ENCODE assay signal across 8 mouse cellular contexts in the genomic region with DNA sequence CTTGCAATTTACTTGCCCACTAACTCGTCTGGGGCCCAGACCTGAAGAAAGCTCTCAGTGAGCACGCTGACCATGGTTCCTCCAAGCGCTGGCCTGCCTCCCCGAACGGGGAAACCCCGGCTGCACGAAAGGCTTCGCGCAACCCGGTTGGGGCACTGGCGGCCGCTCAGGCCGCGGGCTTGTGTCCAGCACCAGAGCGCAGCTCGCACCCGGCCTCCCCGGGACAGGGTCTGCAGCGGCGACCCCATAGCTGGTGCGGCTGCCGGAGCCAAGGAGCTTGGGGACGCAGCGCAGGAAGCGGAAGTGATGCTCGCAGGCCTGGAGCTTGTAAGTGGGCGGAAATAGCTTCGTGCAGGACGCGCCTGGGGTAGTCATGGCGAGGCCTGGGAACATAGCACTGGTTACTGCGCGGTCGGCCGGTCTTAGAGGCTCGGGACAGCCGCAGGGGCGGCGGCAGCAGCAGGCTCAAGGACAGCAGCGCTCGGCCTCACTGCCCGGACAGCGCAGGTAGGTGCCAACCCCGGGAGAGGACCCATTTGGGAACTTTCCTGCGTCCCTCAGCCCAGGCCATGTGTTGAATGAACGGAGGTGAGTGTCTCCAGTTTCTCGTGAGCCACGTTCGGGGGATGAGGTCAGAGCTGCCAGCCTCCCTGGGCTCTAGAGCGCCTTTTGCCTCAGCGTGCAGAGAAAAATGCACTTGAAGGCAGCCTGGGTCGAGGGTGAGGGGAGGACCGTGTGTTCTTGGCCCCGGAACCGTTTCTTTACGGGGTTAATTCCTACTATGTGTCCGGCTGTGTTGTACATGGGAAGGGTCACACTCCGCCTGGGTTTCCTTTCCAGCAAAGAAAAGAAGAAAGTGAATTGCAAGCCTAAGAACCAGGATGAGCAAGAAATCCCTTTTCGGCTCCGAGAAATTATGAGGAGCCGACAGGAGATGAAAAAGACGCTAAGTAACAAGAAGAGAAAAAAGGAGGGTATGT. TPM values are rescaled to one million over a fixed set of nuclear protein-coding genes. Genes with fewer than 3 reads are reported as not detected.
DNase-seq lines count a peak whose midpoint lies in the region; ATAC-seq and TF ChIP-seq lines count a peak whose summit lies in the region.

A gene (minus strand): TSS at position 297 of the 980 bp plus-strand sequence.
A gene (plus strand): TSS at position 344 of the 980 bp plus-strand sequence.

- peaks cover 23% of the 10 kb centered on the region for H3K79me2 ChIP-seq in CH12.LX (replicated peaks; ENCODE audit: control insufficient read depth, extremely low read depth, insufficient read depth, poor library complexity, severe bottlenecking)

- TF ChIP-seq POLR2A in CH12.LX (IDR thresholded peaks at IDR 0.05; ENCODE audit: low read depth, low read length), result peak; percentile 94

- in situ Hi-C loops in CH12.LX (cut with MboI; ENCODE audit: low pct_ligation_motif_present, low pct_unique_long_range_greater_than_20kb, low sequenced_read_pairs), result no loop called here

- peak; percentile 90 for DNase-seq in CH12.LX (ENCODE audit: extremely low read depth)
- DNase-seq in c-Kit-negative CD71-positive TER-119-positive erythroid progenitor cells, embryonic 14.5 days (ENCODE audit: low read depth, low spot score), result peak; percentile 46
- peak; percentile 23 for DNase-seq in fat pad, adult 2 months (ENCODE audit: extremely low read depth, low read depth, low spot score)
- peak; percentile 59 to 63 for DNase-seq in natural killer cell, adult 2 months (ENCODE audit: low spot score in 2 of 2)

- H3K4me1 ChIP-seq in CH12.LX (ENCODE audit: control insufficient read depth in 1 of 2, insufficient read depth in 2 of 2), result peaks cover 9 to 26% of the 10 kb centered on the region in 2 experiments
- peaks cover 16% of the 10 kb centered on the region for H3K4me1 ChIP-seq in heart, embryonic 12.5 days (replicated peaks)
- H3K4me1 ChIP-seq in kidney, embryonic 16.5 days (ENCODE audit: insufficient read depth, low read length), result peaks cover 13% of the 10 kb centered on the region
- peaks cover 47% of the 10 kb centered on the region for H3K4me1 ChIP-seq in liver, embryonic 12.5 days
- peaks cover 15% of the 10 kb centered on the region for H3K4me1 ChIP-seq in stomach, embryonic 15.5 days

- H3K4me3 ChIP-seq in CH12.LX (replicated peaks in 1 of 3; ENCODE audit: low read depth in 2 of 3, low read length in 2 of 3, poor library complexity in 1 of 3), result peak within 1 kb of the TSS; percentile 82 to 100 (median 85)
- H3K4me3 ChIP-seq in heart, embryonic 12.5 days, result peak within 1 kb of the TSS; percentile 82
- peak within 1 kb of the TSS; percentile 88 for H3K4me3 ChIP-seq in kidney, embryonic 16.5 days (ENCODE audit: low read length)
- peak within 1 kb of the TSS; percentile 96 for H3K4me3 ChIP-seq in liver, embryonic 12.5 days
- H3K4me3 ChIP-seq in stomach, embryonic 15.5 days (replicated peaks), result peak within 1 kb of the TSS; percentile 80

- no peaks in the 10 kb centered on the region for H3K9me3 ChIP-seq in CH12.LX (replicated peaks; ENCODE audit: low read length)
- no peaks in the 10 kb centered on the region for H3K9me3 ChIP-seq in heart, embryonic 12.5 days (replicated peaks)
- no peaks in the 10 kb centered on the region for H3K9me3 ChIP-seq in kidney, embryonic 16.5 days (ENCODE audit: low read length)
- no peaks in the 10 kb centered on the region for H3K9me3 ChIP-seq in liver, embryonic 12.5 days (replicated peaks)
- no peaks in the 10 kb centered on the region for H3K9me3 ChIP-seq in stomach, embryonic 15.5 days

- dilution Hi-C loops in CH12.LX (cut with MboI; ENCODE audit: extremely low pct_ligation_motif_present, extremely low pct_unique_long_range_greater_than_20kb, low sequenced_read_pairs), result no loop called here

- peak; percentile 87 for ATAC-seq in heart, embryonic 12.5 days (ENCODE audit: insufficient number of reproducible peaks, low FRiP score)
- ATAC-seq in kidney, embryonic 16.5 days (ENCODE audit: low FRiP score, low TSS enrichment), result peak; percentile 96
- ATAC-seq in liver, embryonic 12.5 days, result peak; percentile 84
- peak; percentile 92 for ATAC-seq in stomach, embryonic 15.5 days (ENCODE audit: insufficient read depth, low FRiP score, low read depth)

- peak within 1 kb of the TSS; percentile 23; the same call in 1 of the 2 replicates for H3K27ac ChIP-seq in CH12.LX (ENCODE audit: insufficient read depth, low read depth)
- peak within 1 kb of the TSS; percentile 92 for H3K27ac ChIP-seq in heart, embryonic 12.5 days (ENCODE audit: poor library complexity, severe bottlenecking)
- peak within 1 kb of the TSS; percentile 86 for H3K27ac ChIP-seq in kidney, embryonic 16.5 days (ENCODE audit: low read length)
- H3K27ac ChIP-seq in liver, embryonic 12.5 days, result peak within 1 kb of the TSS; percentile 89
- H3K27ac ChIP-seq in stomach, embryonic 15.5 days, result peak within 1 kb of the TSS; percentile 83

- TF ChIP-seq CTCF in CH12.LX (conservative IDR thresholded peaks at IDR 0.05 in 1 of 2, IDR thresholded peaks at IDR 0.05 in 1 of 2; ENCODE audit: low read depth in 2 of 2, low read length in 2 of 2), result no peak

- no peak for TF ChIP-seq RAD21 in CH12.LX (IDR thresholded peaks at IDR 0.05; ENCODE audit: low read depth, low read length)

- H3K4me2 ChIP-seq in CH12.LX (ENCODE audit: insufficient read depth, low read depth, poor library complexity, severe bottlenecking), result peak within 1 kb of the TSS; percentile 56
- peak within 1 kb of the TSS; percentile 92 for H3K4me2 ChIP-seq in heart, embryonic 12.5 days
- H3K4me2 ChIP-seq in kidney, embryonic 16.5 days (replicated peaks; ENCODE audit: low read depth, low read length), result peak within 1 kb of the TSS; percentile 71
- H3K4me2 ChIP-seq in liver, embryonic 12.5 days, result peak within 1 kb of the TSS; percentile 95
- H3K4me2 ChIP-seq in stomach, embryonic 15.5 days, result peak within 1 kb of the TSS; percentile 89

- peak within 1 kb of the TSS; percentile 66 for H3K9ac ChIP-seq in CH12.LX (ENCODE audit: insufficient read depth, low read depth)
- H3K9ac ChIP-seq in heart, embryonic 12.5 days, result peak within 1 kb of the TSS; percentile 92
- peak within 1 kb of the TSS; percentile 97 for H3K9ac ChIP-seq in kidney, embryonic 16.5 days (replicated peaks; ENCODE audit: low read length)
- H3K9ac ChIP-seq in liver, embryonic 12.5 days, result peak within 1 kb of the TSS; percentile 92
- peak within 1 kb of the TSS; percentile 96 for H3K9ac ChIP-seq in stomach, embryonic 15.5 days

- peaks cover 37 to 61% of the 10 kb centered on the region in 2 experiments for H3K36me3 ChIP-seq in CH12.LX (replicated peaks in 1 of 2; ENCODE audit: control insufficient read depth in 1 of 2, insufficient read depth in 1 of 2, low read length in 1 of 2)
- peaks cover 39% of the 10 kb centered on the region for H3K36me3 ChIP-seq in heart, embryonic 12.5 days
- H3K36me3 ChIP-seq in kidney, embryonic 16.5 days (ENCODE audit: insufficient read depth, low read length), result peaks cover 26% of the 10 kb centered on the region
- peaks cover 45% of the 10 kb centered on the region for H3K36me3 ChIP-seq in liver, embryonic 12.5 days
- H3K36me3 ChIP-seq in stomach, embryonic 15.5 days, result peaks cover 29% of the 10 kb centered on the region

- H3K27me3 ChIP-seq in CH12.LX (replicated peaks), result no peaks in the 10 kb centered on the region
- H3K27me3 ChIP-seq in heart, embryonic 12.5 days (replicated peaks), result no peaks in the 10 kb centered on the region
- no peaks in the 10 kb centered on the region for H3K27me3 ChIP-seq in kidney, embryonic 16.5 days (ENCODE audit: insufficient read depth, low read length)
- H3K27me3 ChIP-seq in liver, embryonic 12.5 days (replicated peaks), result 0 out of 2 replicates have a peak, but pooled peaks cover under 1% of the 10 kb centered on the region
- H3K27me3 ChIP-seq in stomach, embryonic 15.5 days (replicated peaks), result no peaks in the 10 kb centered on the region

- 3% methylated on average over 62 of the region's 62 CpGs for WGBS in heart, embryonic 12.5 days
- 3% methylated on average over 62 of the region's 62 CpGs for WGBS in kidney, embryonic 16.5 days
- 2% methylated on average over 62 of the region's 62 CpGs for WGBS in liver, embryonic 12.5 days (ENCODE audit: insufficient replicate concordance)
- WGBS in stomach, embryonic 15.5 days, result 4% methylated on average over 62 of the region's 62 CpGs

- no peak for TF ChIP-seq EP300 in CH12.LX (IDR thresholded peaks at IDR 0.05; ENCODE audit: low read length)

TF ChIP-seq in CH12.LX, 34 proteins besides CTCF, POLR2A, EP300 and RAD21 (continues in another document):
- TF ChIP-seq PAX5 (IDR thresholded peaks at IDR 0.05; ENCODE audit: low read length) (no peak), TCF12 (IDR thresholded peaks at IDR 0.05; ENCODE audit: low read depth, low read length) (peak; percentile 92), MEF2A (IDR thresholded peaks at IDR 0.05; ENCODE audit: borderline replicate concordance, low read depth, low read length) (peak; percentile 60), SIN3A (IDR thresholded peaks at IDR 0.05; ENCODE audit: low read length) (peak; percentile 98), JUND (conservative IDR thresholded peaks at IDR 0.05; ENCODE audit: low read depth, low read length) (no peak), IRF4 (IDR thresholded peaks at IDR 0.05; ENCODE audit: low read depth, low read length) (no peak; the same call in 1 of the 2 replicates), SMC3 (IDR thresholded peaks at IDR 0.05; ENCODE audit: low read depth, low read length) (no peak), NELFE (IDR thresholded peaks at IDR 0.05; ENCODE audit: low read depth, low read length) (peak; percentile 97), JUN (IDR thresholded peaks at IDR 0.05; ENCODE audit: insufficient read depth, low read depth, low read length) (no peak), MAZ (IDR thresholded peaks at IDR 0.05; ENCODE audit: low read depth, low read length) (no peak)

RNA-seq across cellular contexts. Expression of the first gene that starts in this region (rescaled TPM):
- 18.7 and 31.4 TPM in 2 replicates for total RNA-seq in CH12.LX (2012; rRNA removed)
- total RNA-seq in CH12.LX (2014; rRNA removed), result 17.6 and 20.3 TPM in 2 replicates
- polyA plus RNA-seq in CH12.LX (2012; ENCODE audit: insufficient read length, low read depth), result 10.4 and 12.2 TPM in 2 replicates
- polyA plus RNA-seq in heart, embryonic 12.5 days (2016; fragmentation: Nextera tagmentation; extraction: Ambion mirVana), result 14.9 and 15.2 TPM in 2 replicates
- 15.4 and 15.9 TPM in 2 replicates for polyA plus RNA-seq in kidney, embryonic 16.5 days (2015; fragmentation: Nextera tagmentation; extraction: Ambion mirVana)
- 8.1 and 9.6 TPM in 2 replicates for polyA plus RNA-seq in liver, embryonic 12.5 days (2016; fragmentation: Nextera tagmentation; extraction: Ambion mirVana)
- polyA plus RNA-seq in stomach, embryonic 15.5 days (2015; fragmentation: Nextera tagmentation; extraction: Ambion mirVana), result 15.7 and 16.1 TPM in 2 replicates

RNA-seq across cellular contexts. Expression of the second gene that starts in this region (rescaled TPM):
- total RNA-seq in CH12.LX (2012; rRNA removed) (30.1 and 43.9 TPM in 2 replicates), CH12.LX (2014; rRNA removed) (54.6 and 61.1 TPM in 2 replicates)
- polyA plus RNA-seq in CH12.LX (2012; ENCODE audit: insufficient read length, low read depth), result 70.4 and 104 TPM in 2 replicates
- polyA plus RNA-seq in heart, embryonic 12.5 days (2016; fragmentation: Nextera tagmentation; extraction: Ambion mirVana), result 24.1 and 24.7 TPM in 2 replicates
- polyA plus RNA-seq in kidney, embryonic 16.5 days (2015; fragmentation: Nextera tagmentation; extraction: Ambion mirVana), result 40.6 and 43.9 TPM in 2 replicates
- polyA plus RNA-seq in liver, embryonic 12.5 days (2016; fragmentation: Nextera tagmentation; extraction: Ambion mirVana), result 31.3 and 32.3 TPM in 2 replicates
- polyA plus RNA-seq in stomach, embryonic 15.5 days (2015; fragmentation: Nextera tagmentation; extraction: Ambion mirVana), result 30.5 and 32.2 TPM in 2 replicates

Comparison
In these comparisons a context has a peak if more than half of its experiments do, and no peak if none do; other contexts are left out.
1. Peak in every context shown above with its lines: DNase-seq, ATAC-seq, H3K4me3 ChIP-seq and H3K27ac ChIP-seq.
2. DNase-seq: peak in every context shown above with its lines; median percentile 90 in CH12.LX; 61 in natural killer cell, adult 2 months; 46 in c-Kit-negative CD71-positive TER-119-positive erythroid progenitor cells, embryonic 14.5 days; 23 in fat pad, adult 2 months.
3. H3K27ac ChIP-seq: peak in every context shown above with its lines; median percentile 92 in heart, embryonic 12.5 days; 89 in liver, embryonic 12.5 days; 86 in kidney, embryonic 16.5 days; 83 in stomach, embryonic 15.5 days; 23 in CH12.LX.